Mouse (Mus musculus) left cerebral cortex, adult 2 months (tissue): Measurements from ENCODE around the gene Lamb2. TPM values are rescaled to one million over a fixed set of nuclear protein-coding genes. Genes with fewer than 3 reads are reported as not detected.

Experiments used
- DNase-seq, 2 experiments: peaks; one replicate each; pipeline ENCODE4 v3.0.0; 2021 to 2022; ENCODE audit warnings: low spot score in 2 of 2, mixed read lengths in 1 of 2; ENCODE audit errors: extremely low spot score in 1 of 2
- H3K27ac ChIP-seq: fragments of 200-600 bp; 2 replicates; pipeline ENCODE4 v1.8.1; 2022
- H3K4me3 ChIP-seq: fragments of 200-600 bp; 2 replicates; pipeline ENCODE4 v1.8.1; 2022
- CTCF ChIP-seq: fragments of 200-600 bp; IDR thresholded peaks from 2 replicates; pipeline ENCODE4 v1.8.1; 2022; ENCODE audit warnings: antibody characterized with exemption, mild to moderate bottlenecking, moderate library complexity
- intact Hi-C: fragments of 180-260 bp; cut with DNase I; formaldehyde crosslinking; loops from one replicate; pipeline ENCODE4 v1.15.1; 2025
- total RNA-seq, 2 experiments: library from RNA; stranded (reverse); gene quantifications; 2 replicates each; pipeline ENCODE4 v1.2.3; 2021

Gene Lamb2
- total RNA-seq, 2 experiments from 2014 or later: 28.2 to 29.4 TPM

- Histone ChIP-seq H3K27ac (peak overlapping the region; percentile 88), H3K4me3 (no peak overlapping the region; the same call in 1 of the 2 replicates)
- intact Hi-C loops: loop anchor here (2.0 kb wide), 1 partner anchor 14 kb away; no protein-coding TSS in a partner anchor
- no peak for DNase-seq
- TF ChIP-seq CTCF: no peak
Measured at GRCm38 (mm10) chr9:108506901-108507300, 27.4 kb downstream of the Lamb2 start.

GRCm38 (mm10) chr9:108507619-108508434 lies 28.3 kb downstream of the Lamb2 start, which contains the start of gene Qars:
Gene Qars, plus strand, starts transcription at chr9:108507706.
- H3K27ac ChIP-seq: peak within 1 kb of the TSS; percentile 88
- intact Hi-C loops: loop anchor here (2.0 kb wide), 1 partner anchor 15 kb away; no protein-coding TSS in a partner anchor
- no peak for TF ChIP-seq CTCF

GRCm38 (mm10) chr9:108508776-108509175 lies 29.2 kb downstream of the Lamb2 start:
- Histone ChIP-seq H3K4me3 (peak overlapping the region; percentile 84), H3K27ac (no peak overlapping the region)
- intact Hi-C loops: no loop called here
- TF ChIP-seq CTCF: no peak
- DNase-seq: no peak

More at GRCm38 (mm10) chr9:108507619-108508434, 28.3 kb downstream of the Lamb2 start, which contains the start of gene Qars:
- H3K4me3 ChIP-seq: peak within 1 kb of the TSS; percentile 84
- peak; percentile 86 to 89 for DNase-seq

- no peak; the same call in 1 of the 2 replicates for TF ChIP-seq CTCF
- Histone ChIP-seq H3K4me3 (peak within 1 kb of the TSS; percentile 83), H3K27ac (peak within 1 kb of the TSS; percentile 99)
- intact Hi-C loops: loop anchor here (2.0 kb wide), 2 partner anchors 26 to 210 kb away; partner anchors contain the start of genes Rhoa, Tcta and Usp19
- DNase-seq: peak; percentile 92 to 95
Measured at GRCm38 (mm10) chr9:108516380-108517251, 37.1 kb downstream of the Lamb2 start, which contains the start of gene Qrich1. Gene Qrich1, plus strand, starts transcription at chr9:108516806.

- H3K27ac ChIP-seq: peak overlapping the region; percentile 99
- peak; percentile 78 to 85 for DNase-seq
- peak overlapping the region; percentile 83 for H3K4me3 ChIP-seq
- TF ChIP-seq CTCF: no peak
- intact Hi-C loops: loop anchor here (2.0 kb wide), 2 partner anchors 27 to 211 kb away; partner anchors contain the start of genes Rhoa, Tcta and Usp19
Measured at GRCm38 (mm10) chr9:108517253-108517930, 37.9 kb downstream of the Lamb2 start.

GRCm38 (mm10) chr9:108517931-108518332 lies 38.4 kb downstream of the Lamb2 start:
- Histone ChIP-seq H3K4me3 (peak overlapping the region; percentile 83), H3K27ac (peak overlapping the region; percentile 99)
- intact Hi-C loops: loop anchor here (2.0 kb wide), 2 partner anchors 27 to 211 kb away; partner anchors contain the start of genes Rhoa, Tcta and Usp19
- no peak; the same call in 1 of the 2 replicates for TF ChIP-seq CTCF
- DNase-seq: peak in 1 of 2 experiments; percentile 39

- no peak overlapping the region for H3K4me3 ChIP-seq
- no peak for DNase-seq
- no peak for TF ChIP-seq CTCF
- intact Hi-C loops: no loop called here
- no peak overlapping the region for H3K27ac ChIP-seq
Measured at GRCm38 (mm10) chr9:108521604-108522003, 42.1 kb downstream of the Lamb2 start.

GRCm38 (mm10) chr9:108523341-108523740 lies 43.8 kb downstream of the Lamb2 start:
- no peak for DNase-seq
- H3K4me3 ChIP-seq: no peak overlapping the region
- no peak overlapping the region for H3K27ac ChIP-seq
- intact Hi-C loops: no loop called here
- no peak for TF ChIP-seq CTCF

- H3K27ac ChIP-seq: no peak overlapping the region
- intact Hi-C loops: no loop called here
- DNase-seq: no peak
Measured at GRCm38 (mm10) chr9:108525400-108525799, 45.9 kb downstream of the Lamb2 start.

GRCm38 (mm10) chr9:108530954-108531353 lies 51.4 kb downstream of the Lamb2 start:
- TF ChIP-seq CTCF: no peak
- DNase-seq: no peak
- intact Hi-C loops: no loop called here
- Histone ChIP-seq H3K4me3 (no peak overlapping the region), H3K27ac (no peak overlapping the region)

More at GRCm38 (mm10) chr9:108525400-108525799, 45.9 kb downstream of the Lamb2 start:
- no peak overlapping the region for H3K4me3 ChIP-seq
- no peak for TF ChIP-seq CTCF

- DNase-seq: no peak
- Histone ChIP-seq H3K27ac (no peak overlapping the region), H3K4me3 (no peak overlapping the region)
- TF ChIP-seq CTCF: no peak
- intact Hi-C loops: no loop called here
Measured at GRCm38 (mm10) chr9:108531496-108531895, 52.0 kb downstream of the Lamb2 start.

Other genes with a start within 250 kb of the Lamb2 start
- gene Dag1, start 215.8 kb upstream of the Lamb2 start, total RNA-seq: 10 to 100 TPM; 77.4 to 77.5 TPM
- 100 to 1,000 TPM; 122 to 130 TPM for gene Nicn1, start 189.3 kb upstream of the Lamb2 start, total RNA-seq
- gene Amt, start 182.9 kb upstream of the Lamb2 start, total RNA-seq: 10 to 100 TPM; 32.1 to 38.0 TPM
- 100 to 1,000 TPM; 154 to 159 TPM for gene Rhoa, start 173.6 kb upstream of the Lamb2 start, total RNA-seq
- 10 to 100 TPM; 29.3 to 35.4 TPM for gene Tcta, start 173.6 kb upstream of the Lamb2 start, total RNA-seq
- gene Gpx1, start 140.8 kb upstream of the Lamb2 start, total RNA-seq: 10 to 100 TPM; 90.0 to 94.1 TPM
- gene Usp4, start 131.9 kb upstream of the Lamb2 start, total RNA-seq: 100 to 1,000 TPM; 122 to 124 TPM
- 1 to 10 TPM; 2.0 to 3.3 TPM for gene 1700102P08Rik, start 86.9 kb upstream of the Lamb2 start, total RNA-seq
- under 1 TPM; 0.26 to 0.29 TPM for gene Ccdc36, start 51.3 kb upstream of the Lamb2 start, total RNA-seq
- not detected for gene BC048562, start 43.3 kb upstream of the Lamb2 start, total RNA-seq
- 10 to 100 TPM; 31.3 to 44.6 TPM for gene Ccdc71, start 19.2 kb upstream of the Lamb2 start, total RNA-seq
- gene Klhdc8b, start 18.2 kb upstream of the Lamb2 start, total RNA-seq: 10 to 100 TPM; 30.7 to 32.8 TPM
- gene Usp19, start 10.9 kb downstream of the Lamb2 start, total RNA-seq: 100 to 1,000 TPM; 153 to 167 TPM
- 10 to 100 TPM; 75.3 to 78.0 TPM for gene Qars, start 28.0 kb downstream of the Lamb2 start, total RNA-seq
- 100 to 1,000 TPM; 140 to 155 TPM for gene Qrich1, start 37.1 kb downstream of the Lamb2 start, total RNA-seq
- 10 to 100 TPM; 53.5 to 54.1 TPM for gene Impdh2, start 80.5 kb downstream of the Lamb2 start, total RNA-seq
- 10 to 100 TPM; 59.6 to 64.8 TPM for gene Ndufaf3, start 87.7 kb downstream of the Lamb2 start, total RNA-seq
- gene Dalrd3, start 90.2 kb downstream of the Lamb2 start, total RNA-seq: 10 to 100 TPM; 93.1 to 94.2 TPM
- gene Wdr6, start 99.0 kb downstream of the Lamb2 start, total RNA-seq: 100 to 1,000 TPM; 107 to 109 TPM
- 10 to 100 TPM; 83.8 to 93.6 TPM for gene P4htm, start 117.9 kb downstream of the Lamb2 start, total RNA-seq
- gene Arih2, start 169.7 kb downstream of the Lamb2 start, total RNA-seq: 10 to 100 TPM; 51.7 to 53.8 TPM
- 10 to 100 TPM; 11.5 to 12.3 TPM for gene Slc25a20, start 182.4 kb downstream of the Lamb2 start, total RNA-seq
- gene Prkar2a, start 209.6 kb downstream of the Lamb2 start, total RNA-seq: 10 to 100 TPM; 47.0 to 48.3 TPM